ENCODE assay signal across 12 mouse cellular contexts in genomic region chr16:21998061-21998460, GRCm38 (mm10). TPM values are rescaled to one million over a fixed set of nuclear protein-coding genes. Genes with fewer than 3 reads are reported as not detected.
DNase-seq lines count a peak whose midpoint lies in the region; ATAC-seq lines count a peak whose summit lies in the region.
"Had no signal": no experiment of that assay in that cellular context is flagged by ENCODE, and none has a peak within 500 bp of the region (broad histone marks: within the 10 kb centered on the region; RNA-seq: fewer than 3 reads in every experiment).

No protein-coding gene starts in this region.

- H3K27me3 ChIP-seq in midbrain, embryonic 11.5 days (ENCODE audit: control insufficient read depth, insufficient read depth, low read length): no peaks in the 10 kb centered on the region
- H3K27me3 ChIP-seq: CH12.LX had no signal

- H3K9me3 ChIP-seq in midbrain, embryonic 11.5 days (ENCODE audit: control insufficient read depth, low read length): no peaks in the 10 kb centered on the region
- H3K9me3 ChIP-seq: neural tube, embryonic 13.5 days had no signal

- H3K4me2 ChIP-seq in midbrain, embryonic 11.5 days: no peak overlapping the region
- H3K4me2 ChIP-seq: neural tube, embryonic 13.5 days had no signal

- no peak overlapping the region for H3K4me3 ChIP-seq in midbrain, embryonic 11.5 days (ENCODE audit: low read depth, low read length)
- H3K4me3 ChIP-seq: neural tube, embryonic 13.5 days had no signal

- ATAC-seq in midbrain, embryonic 11.5 days (ENCODE audit: low FRiP score): no peak
- no peak for ATAC-seq in monocyte, adult 5-6 weeks (replicated peaks; ENCODE audit: insufficient number of reproducible peaks, low FRiP score, low TSS enrichment, poor library complexity, severe bottlenecking)
- ATAC-seq: inflammation-experienced regulatory T-cells, adult 6 months had no signal

- WGBS in midbrain, embryonic 11.5 days: 85% methylated on average over 5 of the region's 5 CpGs

- DNase-seq in frontal cortex, postnatal 36 days (ENCODE audit: low spot score in 2 of 2): peak; percentile 22 to 35
- no peak for DNase-seq in frontal cortex, postnatal 14 days (ENCODE audit: low spot score in 2 of 2)
- DNase-seq in 416B (ENCODE audit: low read depth): peak; percentile 28
- DNase-seq in brain, adult 2 months (ENCODE audit: low read depth, low spot score): peak; percentile 61
- DNase-seq in lung, postnatal 14 days: peak; percentile 16
- DNase-seq in midbrain, embryonic 11.5 days (ENCODE audit: low spot score, missing footprints): no peak
- no peak for DNase-seq in testis, postnatal 10 days (ENCODE audit: low spot score)

- no peak overlapping the region for H3K9ac ChIP-seq in midbrain, embryonic 11.5 days (ENCODE audit: low read length)
- H3K9ac ChIP-seq: neural tube, embryonic 13.5 days had no signal

- H3K4me1 ChIP-seq in midbrain, embryonic 11.5 days (ENCODE audit: control insufficient read depth, insufficient read depth, low read length): no peaks in the 10 kb centered on the region

- no peak overlapping the region for H3K27ac ChIP-seq in midbrain, embryonic 11.5 days (ENCODE audit: low read depth, low read length)
- H3K27ac ChIP-seq: neural tube, embryonic 13.5 days had no signal

- H3K36me3 ChIP-seq in midbrain, embryonic 11.5 days (ENCODE audit: control insufficient read depth, insufficient read depth, low read length): no peaks in the 10 kb centered on the region
- H3K36me3 ChIP-seq: neural tube, embryonic 13.5 days had no signal

RNA-seq across cellular contexts. Expression of gene Liph, which starts 2.6 kb away (rescaled TPM):
- polyA plus RNA-seq in midbrain, embryonic 11.5 days (2014; fragmentation: Nextera tagmentation; extraction: Ambion mirVana): 0.05 and 0.12 TPM in 2 replicates
- total RNA-seq in monocyte, adult 5-6 weeks (2017): not detected in 3 replicates
- total RNA-seq: common myeloid progenitor, adult 5-6 weeks had no signal

RNA-seq across cellular contexts. Expression of gene Senp2, which starts 11.2 kb away (rescaled TPM):
- polyA plus RNA-seq in midbrain, embryonic 11.5 days (2014; fragmentation: Nextera tagmentation; extraction: Ambion mirVana): 62.8 and 73.1 TPM in 2 replicates
- total RNA-seq in monocyte, adult 5-6 weeks (2017): 39.0 to 70.2 TPM (median 46.8 TPM) in 3 replicates

RNA-seq across cellular contexts. Expression of gene Tmem41a, which starts 50.7 kb away (rescaled TPM):
- polyA plus RNA-seq in midbrain, embryonic 11.5 days (2014; fragmentation: Nextera tagmentation; extraction: Ambion mirVana): 31.4 and 32.7 TPM in 2 replicates
- total RNA-seq in monocyte, adult 5-6 weeks (2017): 0.48 to 2.4 TPM in 2 of 3 replicates, not detected in the other

Comparison
In these comparisons a context has a peak if more than half of its experiments do, and no peak if none do; other contexts are left out.
1. DNase-seq: peak in frontal cortex, postnatal 36 days (2 of 2), 416B (single experiment), brain, adult 2 months (single experiment) and lung, postnatal 14 days (single experiment); none in frontal cortex, postnatal 14 days (0 of 2), midbrain, embryonic 11.5 days (single experiment) and testis, postnatal 10 days (single experiment).